Mouse (Mus musculus): ENCODE results near the gene B4galt5. TPM values are rescaled to one million over a fixed set of nuclear protein-coding genes. Genes with fewer than 3 reads are reported as not detected.

B4galt5 gene
- total RNA-seq, 4 experiments from 2014 or later: 40.3 to 52.1 (median 43.5) TPM

GRCm38 (mm10) chr2:167257790-167258189, 91.2 kb downstream of the B4galt5 start:
- DNase-seq (ENCODE audit: low spot score in 2 of 2): no peak

DNA sequence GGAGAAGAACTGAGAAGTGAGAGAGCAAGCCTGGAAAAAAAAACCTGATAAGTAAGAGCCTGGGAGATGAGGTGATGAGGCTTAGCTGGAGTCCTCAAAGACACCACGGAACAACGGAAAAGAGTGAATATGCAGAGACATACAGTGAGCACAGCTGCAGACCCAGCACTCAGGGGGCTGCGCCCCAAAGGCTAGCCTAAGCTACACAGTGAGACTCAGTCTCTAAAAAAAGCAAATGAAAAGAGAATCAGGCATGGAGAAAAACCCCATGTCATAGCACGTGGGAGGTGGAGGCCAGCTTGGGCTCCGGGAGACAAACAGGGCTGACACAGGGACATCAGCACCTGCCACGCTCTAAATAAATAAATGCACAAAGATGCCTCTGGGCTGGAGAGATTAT, 94.2 kb downstream of the B4galt5 start:
- DNase-seq (ENCODE audit: low spot score in 2 of 2): no peak

GRCm38 (mm10) chr2:167254185-167254584, 94.8 kb downstream of the B4galt5 start:
- no peak for DNase-seq (ENCODE audit: low spot score in 2 of 2)

GRCm38 (mm10) chr2:167253476-167253875, 95.5 kb downstream of the B4galt5 start:
- DNase-seq (ENCODE audit: low spot score in 2 of 2): no peak

- DNase-seq (ENCODE audit: low spot score in 2 of 2): no peak
These were observed 96.8 kb downstream of the B4galt5 start for GRCm38 (mm10) chr2:167252057-167252687.

- DNase-seq (ENCODE audit: low spot score in 2 of 2): no peak
These were observed 98.1 kb downstream of the B4galt5 start for GRCm38 (mm10) chr2:167250736-167251337.

GRCm38 (mm10) chr2:167250003-167250735, 98.8 kb downstream of the B4galt5 start:
- DNase-seq (ENCODE audit: low spot score in 2 of 2): no peak

DNA sequence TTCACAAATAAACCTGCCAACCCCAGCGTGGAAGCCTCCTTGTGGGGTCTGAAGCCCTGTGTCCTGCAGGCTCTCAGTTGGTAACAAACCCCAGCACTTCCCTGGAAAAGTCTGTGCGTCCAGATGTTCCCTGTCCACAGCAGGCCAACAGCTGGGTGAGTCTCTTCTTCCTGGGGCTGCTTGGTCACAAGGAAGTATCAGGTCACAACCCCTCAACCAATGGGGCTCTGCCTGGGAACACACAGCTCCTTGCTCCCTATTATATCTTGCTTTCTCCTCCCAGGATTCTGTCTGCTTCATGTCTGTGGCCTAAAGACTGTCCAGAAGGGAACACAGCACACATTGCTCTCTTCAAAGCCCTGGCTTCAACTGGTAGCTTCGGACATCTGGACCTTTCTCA, 99.4 kb downstream of the B4galt5 start:
- no peak for DNase-seq (ENCODE audit: low spot score in 2 of 2)

Other genes with a start within 250 kb of the B4galt5 start
- 100 to 1,000 TPM; 158 to 198 (median 179) TPM for gene Kcnb1, start 159.0 kb downstream of the B4galt5 start, total RNA-seq (2022)
- gene Ptgis, start 108.6 kb downstream of the B4galt5 start, total RNA-seq (2022): 1 to 10 TPM; 1.3 to 2.6 (median 2.1) TPM
- 10 to 100 TPM; 34.4 to 38.7 (median 35.1) TPM for gene Slc9a8, start 72.5 kb upstream of the B4galt5 start, total RNA-seq (2022)
- gene Rnf114, start 143.5 kb upstream of the B4galt5 start, total RNA-seq (2022): 10 to 100 TPM; 57.8 to 62.9 (median 60.1) TPM
- gene Spata2, start 143.7 kb upstream of the B4galt5 start, total RNA-seq (2022): 10 to 100 TPM; 66.1 to 71.2 (median 70.1) TPM
- under 1 TPM; 0.48 to 0.93 (median 0.70) TPM for gene Snai1, start 189.0 kb upstream of the B4galt5 start, total RNA-seq (2022)